Mouse (Mus musculus) retina, adult 2 months (tissue): ENCODE measurements around the gene Cep41.

Experiments used
- DNase-seq: peaks from one replicate; pipeline ENCODE4 v3.0.0-alpha.2; 2012; ENCODE audit warnings: low read depth, low spot score

Cep41 gene

DNA sequence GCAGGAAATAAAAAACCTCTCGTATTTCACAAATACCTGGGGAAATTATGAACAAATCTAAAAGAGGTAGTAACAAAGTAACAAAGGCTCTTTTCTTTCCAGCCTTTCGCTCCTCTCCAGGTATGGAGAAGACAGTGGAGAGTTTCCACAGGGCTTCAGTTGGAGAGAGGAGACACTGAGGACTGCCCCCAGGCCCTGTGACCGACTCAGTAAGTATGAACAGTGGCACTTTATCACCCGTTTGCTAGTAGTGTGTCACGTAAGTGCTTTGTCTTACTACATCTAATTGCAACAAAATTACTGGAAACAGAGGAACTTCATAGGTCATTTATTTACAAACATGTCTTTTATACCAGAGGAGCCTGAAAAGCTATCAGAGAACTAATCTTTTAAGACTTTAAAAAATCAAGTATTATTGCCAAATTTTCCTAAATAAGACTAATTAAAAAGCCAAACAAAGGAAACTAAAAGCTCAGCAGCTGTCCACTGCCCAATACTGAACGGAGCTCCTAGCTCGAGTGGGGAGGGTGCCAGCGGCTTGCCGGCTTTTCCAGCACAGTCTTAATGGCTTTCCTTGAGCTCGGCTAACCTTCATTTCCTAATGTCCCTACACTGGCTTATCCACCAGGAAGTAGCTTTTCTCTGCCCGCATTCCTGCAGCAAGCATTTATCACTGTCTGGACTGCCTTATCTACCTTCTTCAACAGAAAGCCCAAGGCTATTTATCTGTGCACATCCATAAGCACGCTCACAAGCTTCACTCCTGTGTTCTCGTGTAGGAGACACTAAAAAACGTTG, 19.6 kb downstream of the Cep41 start:
- DNase-seq: no peak

DNA sequence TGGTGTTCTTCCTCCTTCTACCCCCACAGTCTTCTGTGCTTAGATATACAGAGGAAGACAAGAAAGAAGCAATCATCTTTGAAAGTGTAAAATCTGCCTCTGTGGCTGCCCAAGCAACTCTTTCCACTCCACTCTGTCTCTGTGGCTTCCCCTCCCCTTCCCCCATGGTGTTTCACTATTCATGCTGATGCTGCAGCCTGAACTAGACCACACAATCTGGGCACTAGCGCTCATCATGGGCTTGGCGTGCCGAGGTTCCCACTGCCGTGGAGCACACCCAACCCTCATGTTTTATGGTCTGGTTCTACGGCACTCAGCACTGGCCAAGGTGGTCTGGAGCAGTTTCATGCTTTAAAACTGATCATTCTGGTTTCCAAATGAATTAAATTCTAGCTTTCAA, 21.9 kb downstream of the Cep41 start:
- no peak for DNase-seq

DNA sequence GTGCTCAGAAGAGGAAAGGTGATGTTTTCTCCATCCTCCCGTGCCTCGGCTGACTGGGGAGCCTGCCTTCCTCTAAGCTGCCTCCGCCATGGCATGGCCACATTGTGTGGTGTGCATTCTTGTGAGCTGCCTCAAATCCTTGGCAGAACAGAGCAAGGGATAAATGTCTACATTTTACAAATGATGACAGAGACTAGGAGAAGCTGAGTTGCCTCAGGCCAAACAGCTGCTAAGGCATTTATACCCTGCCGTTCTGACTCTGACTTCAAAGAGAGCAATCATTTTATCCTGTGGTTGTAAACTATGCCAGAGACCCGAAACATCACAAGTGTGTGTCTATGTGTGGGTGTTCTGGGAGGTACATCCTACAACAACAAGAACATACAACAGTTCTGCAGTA, 26.0 kb downstream of the Cep41 start:
- no peak for DNase-seq

DNA sequence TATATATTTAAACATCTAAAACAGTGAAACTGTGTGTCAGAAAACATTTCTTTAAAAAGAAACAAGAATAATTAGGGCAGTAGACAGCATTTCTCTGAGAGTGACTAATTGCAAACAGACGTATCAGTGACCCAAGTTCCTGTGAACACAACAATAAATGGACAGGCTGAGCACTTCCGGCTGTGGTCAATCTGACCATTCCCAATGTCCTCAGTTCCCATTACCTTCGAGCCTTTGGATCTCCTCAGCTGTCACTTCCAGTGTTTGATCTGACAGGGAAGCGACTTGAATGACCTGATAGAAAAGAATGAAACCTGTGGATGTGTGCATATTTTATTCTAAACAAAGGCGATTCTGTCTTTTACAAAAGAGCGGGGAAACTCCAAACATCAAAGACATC, 27.5 kb downstream of the Cep41 start:
- no peak for DNase-seq

DNA sequence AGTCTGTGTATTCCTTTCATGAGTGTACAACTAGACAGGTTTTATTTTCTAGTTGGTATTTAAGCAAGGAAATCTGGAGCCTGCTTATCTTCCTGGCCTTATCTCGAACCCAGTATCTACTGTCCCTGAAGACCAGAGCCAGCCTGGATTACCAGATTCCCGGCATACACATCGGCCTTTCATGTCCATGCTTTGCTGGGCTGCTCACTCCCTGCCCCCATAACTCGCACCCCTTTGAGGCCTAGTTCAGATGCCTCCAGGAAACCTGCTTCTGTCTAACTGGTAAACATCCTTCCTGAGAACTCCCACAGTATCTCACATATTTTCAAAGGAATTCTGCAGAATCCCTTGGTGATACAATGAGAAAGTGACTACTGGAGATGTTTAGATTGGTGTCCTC, 28.3 kb downstream of the Cep41 start:
- no peak for DNase-seq

DNA sequence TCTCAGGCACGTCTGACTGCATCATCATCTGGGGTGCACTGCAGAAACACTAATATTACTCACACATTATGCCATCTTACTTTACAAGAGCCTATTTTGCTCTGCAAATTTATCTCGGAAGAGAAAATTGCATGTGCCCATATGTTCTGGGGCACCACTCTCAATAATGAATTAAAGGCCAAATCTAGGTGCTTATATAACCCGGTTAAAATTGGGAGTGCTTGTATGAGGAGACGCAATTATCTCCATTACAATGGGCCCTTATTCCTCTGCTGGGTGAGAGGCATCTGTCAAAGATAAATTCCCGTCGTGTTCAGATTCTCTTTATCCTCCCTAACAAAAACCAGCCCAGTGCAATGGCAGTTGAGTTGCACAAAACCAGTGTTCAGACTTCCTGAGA, 28.8 kb downstream of the Cep41 start:
- DNase-seq: no peak

DNA sequence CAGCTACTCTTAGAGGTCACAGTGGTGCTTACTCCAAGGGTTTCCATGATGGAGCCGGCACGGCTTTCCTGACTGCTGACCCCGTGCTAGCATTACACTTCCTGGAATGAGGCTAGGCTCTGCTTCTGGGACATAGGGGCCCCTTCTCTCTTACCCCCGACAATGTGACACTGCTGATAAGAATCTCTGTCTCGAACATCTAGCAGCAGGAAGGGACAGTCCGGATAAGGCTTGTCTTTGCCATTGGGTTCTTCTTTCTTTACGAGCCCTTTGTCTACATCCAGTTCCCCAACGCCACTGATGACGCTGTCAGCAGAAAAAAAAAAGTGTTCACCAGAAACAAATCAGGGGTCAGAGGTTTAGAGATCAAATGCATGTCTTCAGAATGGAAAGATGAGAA, 34.9 kb downstream of the Cep41 start:
- DNase-seq: no peak

DNA sequence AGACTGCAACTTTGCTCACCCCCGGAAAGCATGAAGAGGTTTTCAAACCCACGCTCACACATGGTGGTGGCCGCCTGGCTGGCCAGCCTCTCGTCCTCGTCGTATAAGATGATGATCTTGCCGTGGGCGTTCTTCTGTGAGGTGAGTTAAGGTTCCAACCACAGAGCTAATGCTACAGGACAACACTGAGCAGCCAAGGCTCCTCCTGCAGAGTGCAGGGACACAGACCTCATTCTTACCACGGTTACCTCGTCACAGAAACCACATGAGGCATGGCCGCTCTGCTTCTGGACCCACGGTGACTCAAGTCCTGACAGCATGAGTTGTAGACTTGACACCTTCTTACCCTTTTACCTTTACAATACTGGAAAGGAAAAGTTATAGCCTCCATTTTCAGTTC, 36.3 kb downstream of the Cep41 start:
- DNase-seq: no peak

DNA sequence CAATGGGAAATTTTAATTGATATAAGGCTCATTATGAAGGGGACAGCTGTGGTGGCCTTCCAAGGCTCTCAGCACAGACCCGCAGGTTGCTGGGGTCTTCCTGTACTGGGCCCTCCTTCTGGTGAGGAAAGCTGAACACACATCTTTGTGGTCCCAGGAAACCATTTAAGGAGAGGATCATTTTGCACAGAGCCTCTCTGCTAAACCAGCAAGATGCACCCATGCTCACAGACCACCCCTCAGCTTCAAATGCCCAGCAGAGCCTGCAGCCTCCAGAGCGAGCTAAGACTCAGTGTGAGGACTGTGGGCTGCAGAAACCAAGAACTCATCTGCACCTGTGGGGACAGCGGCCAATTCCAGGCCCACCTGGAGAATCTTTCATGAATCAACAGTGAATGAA, 38.6 kb downstream of the Cep41 start:
- DNase-seq: no peak

DNA sequence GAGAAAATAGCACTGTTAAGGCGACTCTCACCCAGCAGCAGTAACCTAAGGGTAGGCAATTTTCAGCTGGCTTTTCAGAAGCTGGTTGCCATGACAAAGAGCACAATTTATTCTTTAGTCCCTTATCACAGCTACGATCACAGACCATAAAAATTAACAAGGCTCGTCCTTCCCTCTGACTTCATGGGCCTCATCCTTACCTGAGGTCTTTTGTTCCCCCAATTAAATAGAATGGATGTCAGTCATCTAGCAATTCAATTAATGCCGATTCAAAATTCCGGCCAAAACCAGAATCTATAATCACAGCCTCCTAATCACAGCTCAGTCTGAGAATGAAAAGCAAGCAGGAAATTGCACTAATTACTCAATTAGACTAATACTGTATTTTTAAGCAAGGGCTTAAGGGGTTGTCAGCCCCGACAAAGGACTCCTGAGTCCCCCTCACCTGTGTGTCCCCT, 39.1 kb downstream of the Cep41 start:
- no peak for DNase-seq

DNA sequence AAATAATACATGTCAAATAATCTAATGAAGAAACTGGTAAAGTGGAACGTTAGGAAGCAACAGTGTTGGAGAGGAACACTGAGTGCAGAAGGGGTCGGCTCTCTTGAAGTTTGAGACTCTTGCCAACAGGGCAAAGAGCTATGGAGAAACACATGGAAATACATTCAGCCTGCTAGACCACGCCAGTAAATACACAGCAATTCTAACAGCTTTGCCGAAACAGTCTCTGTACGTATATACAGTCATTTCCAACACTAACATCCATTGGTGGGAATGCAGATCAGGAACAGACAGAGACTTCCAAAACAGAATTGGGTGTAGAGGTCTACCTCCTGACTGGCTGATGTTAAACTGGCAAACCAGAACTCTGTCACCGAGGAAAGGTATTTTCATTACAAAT, 40.0 kb downstream of the Cep41 start:
- no peak for DNase-seq

DNA sequence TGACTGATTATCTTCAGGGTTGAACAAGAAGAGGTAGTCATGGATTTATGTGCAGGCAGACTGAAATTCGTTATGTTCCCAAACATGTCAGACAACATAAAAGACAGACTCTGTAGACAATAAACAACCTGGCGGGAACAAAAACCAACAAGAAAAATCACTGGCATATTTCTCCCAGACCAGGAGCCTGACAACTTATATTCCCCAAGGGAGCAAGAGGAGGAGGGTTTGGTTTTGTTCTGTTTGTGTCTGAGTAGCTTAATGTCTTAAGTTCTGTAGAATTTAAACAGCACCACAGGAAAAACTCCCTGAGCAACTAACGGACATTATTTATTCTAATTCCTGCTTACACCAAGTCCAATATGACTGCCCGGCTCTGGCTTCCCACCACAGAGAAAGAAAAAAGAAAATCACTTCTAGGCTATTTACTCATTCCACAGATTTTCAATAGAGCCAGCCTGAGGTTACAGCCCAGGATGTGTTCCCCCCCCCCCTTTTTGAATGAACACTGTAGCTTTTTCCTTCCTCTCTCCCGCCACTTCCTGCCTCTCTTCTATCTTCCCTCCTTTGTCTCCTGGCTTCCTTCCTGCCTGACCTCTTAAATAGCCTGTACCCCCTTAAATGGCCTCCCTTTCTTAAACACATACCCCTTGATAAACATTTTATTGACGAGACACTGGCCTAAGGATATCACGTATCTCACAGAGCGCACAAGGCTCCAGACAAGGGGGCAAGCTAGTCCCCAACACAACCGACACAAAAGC, 40.9 kb downstream of the Cep41 start:
- DNase-seq: no peak

DNA sequence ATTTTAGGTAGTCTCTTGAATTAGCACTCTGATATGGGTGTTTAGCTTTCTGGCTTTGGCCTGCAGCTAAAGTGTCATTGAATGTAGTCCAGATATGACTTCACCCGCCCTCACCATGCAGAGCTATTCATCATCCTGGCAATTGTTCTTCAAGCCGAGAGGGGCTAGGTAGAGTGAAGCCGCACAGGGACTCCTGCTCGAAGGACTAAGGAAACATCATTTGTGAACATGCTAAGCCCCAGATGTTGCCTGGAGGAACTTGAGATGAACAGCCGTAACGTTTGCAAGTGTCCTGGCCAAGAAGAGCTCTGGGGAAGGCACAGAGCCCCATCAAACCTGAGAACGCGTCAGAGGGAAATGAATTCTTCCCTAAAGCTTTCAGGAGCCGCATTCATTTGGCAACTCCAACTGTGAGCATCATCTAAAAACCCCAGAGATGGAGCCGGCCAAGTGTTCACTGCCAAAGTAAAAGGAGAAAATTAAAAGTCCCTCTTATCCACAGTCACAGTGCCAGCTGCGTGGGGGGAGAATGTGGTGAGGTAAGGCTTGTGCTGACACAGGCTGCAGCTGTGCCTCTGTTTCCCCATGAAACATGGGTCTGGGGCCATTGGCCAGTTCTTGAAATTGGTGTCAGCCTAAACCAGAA, 43.8 kb downstream of the Cep41 start:
- DNase-seq: no peak

DNA sequence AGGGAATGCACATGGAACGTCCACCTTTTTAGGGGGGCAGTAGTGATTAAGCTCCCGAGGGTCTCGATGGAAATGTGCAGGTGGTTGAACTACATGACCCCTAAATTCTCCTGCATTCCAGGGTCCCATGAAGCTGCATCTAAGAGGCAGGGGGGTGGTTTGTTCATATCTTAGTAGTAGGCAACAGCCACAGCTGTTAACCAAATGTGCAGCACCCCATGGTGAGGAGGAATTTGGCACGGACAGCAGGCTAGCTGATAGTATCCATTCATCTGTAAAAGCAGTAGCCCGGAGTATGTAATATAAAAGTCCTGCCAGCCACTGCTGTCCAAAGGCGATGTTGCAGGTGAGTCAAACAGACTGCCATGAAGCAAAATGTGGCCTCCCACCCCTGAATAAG, 48.2 kb downstream of the Cep41 start:
- no peak for DNase-seq

DNA sequence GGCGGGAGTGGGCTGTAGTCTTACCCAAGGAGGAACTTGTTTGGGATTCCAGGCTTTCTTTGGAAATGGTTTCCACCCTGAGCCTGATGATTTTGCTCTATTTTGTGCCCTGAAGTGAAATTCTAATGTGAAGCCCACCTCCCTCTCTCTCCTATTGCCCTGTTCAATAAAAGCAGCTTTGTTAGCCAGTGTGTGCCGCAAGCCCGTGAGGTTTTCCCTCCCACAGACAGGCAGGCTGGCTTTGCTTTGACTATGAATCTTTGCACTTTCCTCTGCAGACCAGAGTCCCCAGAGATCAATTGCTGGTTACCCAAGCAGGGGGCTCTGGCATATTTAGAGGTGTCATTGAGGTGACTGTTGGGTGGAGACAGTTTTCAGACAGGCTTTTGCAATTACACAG, 49.1 kb downstream of the Cep41 start:
- no peak for DNase-seq

DNA sequence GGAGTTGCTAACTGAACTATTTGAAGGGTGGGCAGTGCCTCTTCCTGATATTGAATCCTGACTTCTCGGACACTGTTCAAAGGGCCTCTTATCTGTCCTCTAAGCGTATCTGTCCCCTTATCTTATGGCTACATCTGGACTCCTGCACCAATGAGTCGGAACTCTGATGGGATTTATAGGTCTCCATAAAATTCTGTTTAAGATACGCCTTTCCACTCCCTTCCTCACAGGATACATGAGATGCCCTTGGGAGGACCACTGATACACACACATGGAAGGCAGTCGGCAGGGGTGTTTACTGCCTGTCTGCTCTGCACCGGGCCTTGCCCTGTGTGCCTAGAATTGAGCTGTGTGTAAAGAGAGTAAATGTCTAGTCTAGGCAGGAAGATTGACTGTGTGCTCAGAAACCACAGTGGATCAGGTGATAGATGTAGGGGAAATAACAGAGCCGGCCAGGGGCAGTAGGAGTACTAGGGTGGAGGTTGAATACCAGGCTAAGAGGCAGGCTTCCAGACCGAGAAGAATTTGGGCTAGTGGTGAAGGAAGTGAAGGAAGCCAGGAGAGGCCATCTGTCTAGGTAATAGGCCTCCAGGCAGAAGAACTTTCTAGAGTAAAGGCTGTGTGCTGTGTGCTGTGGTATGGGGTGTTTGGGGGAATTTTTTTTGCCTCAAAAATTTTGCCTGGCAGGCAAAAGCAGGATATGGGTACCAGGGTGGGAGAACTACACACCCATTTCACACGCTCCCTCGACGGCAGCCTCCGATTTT, 49.7 kb downstream of the Cep41 start:
- no peak for DNase-seq

DNA sequence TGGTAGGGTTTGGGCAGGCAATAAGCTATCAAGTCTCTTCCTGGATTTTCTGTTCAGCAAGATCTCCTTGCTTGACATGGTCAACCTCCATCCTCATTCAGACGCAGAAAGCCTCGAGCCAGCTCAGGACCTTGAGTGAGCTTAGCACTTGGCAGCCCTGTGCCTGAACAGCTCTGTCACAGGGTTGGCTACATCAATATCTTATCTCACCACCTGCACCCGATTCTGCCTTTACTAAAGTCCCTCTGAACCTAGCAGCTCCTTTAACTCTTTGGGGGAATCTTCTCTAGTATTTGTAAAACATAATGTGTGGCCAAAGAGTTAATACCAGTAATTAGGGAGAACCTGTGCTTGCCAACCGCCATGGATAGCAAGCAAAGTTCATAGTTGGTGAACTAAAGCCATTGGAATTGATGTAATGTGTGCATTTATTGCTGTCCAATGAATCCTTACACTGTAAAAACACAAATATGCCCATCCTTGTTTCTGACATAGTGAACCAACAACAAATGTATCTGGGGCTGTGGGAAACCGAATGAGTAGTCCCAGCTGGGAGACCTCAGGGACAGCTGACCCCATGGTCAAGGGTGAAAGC, 54.8 kb downstream of the Cep41 start, which contains the start of gene Cpa1:
TSS of gene Cpa1 (plus strand) at position 545 of the 595 bp plus-strand sequence.
- DNase-seq: no peak

DNA sequence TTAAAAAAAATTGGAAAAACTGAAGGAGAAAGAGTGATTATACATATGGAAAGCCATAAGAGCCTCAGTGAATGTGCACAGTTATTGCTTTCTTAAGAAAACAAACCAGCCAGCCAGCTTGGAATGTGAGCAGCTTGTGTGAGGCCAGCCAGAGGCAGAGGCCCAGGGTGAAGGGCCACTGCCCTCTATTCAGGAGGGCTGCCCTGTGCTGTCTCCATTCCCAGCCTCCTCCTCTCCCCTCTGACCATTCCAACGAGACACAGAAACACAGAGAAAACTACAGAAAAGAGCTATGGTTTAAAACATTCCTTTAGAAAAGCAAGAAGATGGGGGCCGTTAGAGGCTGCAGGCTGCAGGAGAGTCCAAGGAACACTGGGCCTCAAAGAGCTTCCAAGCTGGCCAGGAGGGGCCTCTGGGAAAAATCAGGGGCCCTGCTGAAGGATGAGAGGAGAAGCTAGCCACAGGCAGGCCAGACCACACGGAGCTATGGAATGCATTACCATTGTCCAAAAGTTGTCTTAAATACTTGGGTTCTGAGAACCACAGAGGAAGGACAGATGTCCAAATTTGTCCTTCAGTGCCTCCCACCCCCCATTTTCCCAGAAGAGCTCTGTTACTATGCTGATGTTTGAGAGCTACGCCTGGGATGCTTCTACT, 57.2 kb downstream of the Cep41 start:
- DNase-seq: no peak

DNA sequence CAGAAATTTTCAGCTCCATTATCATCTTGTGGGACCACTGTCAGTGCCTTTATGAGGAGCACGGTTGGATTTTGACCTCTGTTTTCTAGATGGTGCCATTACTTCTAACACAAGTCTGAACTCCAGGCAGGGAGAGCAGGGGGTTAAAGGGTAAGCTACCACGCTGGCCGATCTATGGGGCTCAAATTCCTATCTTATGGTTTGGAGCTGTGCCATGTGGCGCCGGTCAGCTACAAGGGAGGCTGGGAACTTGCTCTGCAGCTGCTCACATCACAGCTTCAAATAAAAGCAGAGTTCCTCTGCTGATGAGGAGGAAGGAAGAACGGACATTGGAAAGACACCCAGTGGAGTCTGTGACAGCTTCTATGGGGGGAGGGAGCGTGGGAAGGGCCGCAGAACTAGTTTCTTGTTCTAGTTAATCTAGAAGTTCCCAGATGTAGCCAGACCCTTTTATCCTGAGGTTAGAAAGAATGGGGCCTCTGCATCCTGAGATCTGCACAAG, 58.1 kb downstream of the Cep41 start:
- DNase-seq: no peak

DNA sequence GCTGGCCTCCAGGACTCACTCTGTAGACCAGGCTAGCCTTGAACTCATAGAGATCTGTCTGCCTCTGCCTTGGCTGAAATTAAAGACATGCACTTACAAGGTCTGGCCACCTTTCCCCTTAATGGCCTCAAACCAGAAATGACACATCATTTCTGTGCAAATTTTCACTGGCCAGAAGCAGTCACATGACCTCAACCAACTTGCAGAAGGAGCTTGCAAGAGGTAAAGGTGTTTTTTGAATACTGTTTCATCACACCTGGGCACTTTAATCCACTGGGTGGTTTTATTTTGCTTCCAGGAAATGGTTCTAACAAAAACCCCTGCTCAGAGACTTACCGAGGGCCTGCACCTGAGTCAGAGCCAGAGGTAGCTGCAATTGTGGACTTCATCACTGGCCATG, 63.6 kb downstream of the Cep41 start:
- DNase-seq: no peak

DNA sequence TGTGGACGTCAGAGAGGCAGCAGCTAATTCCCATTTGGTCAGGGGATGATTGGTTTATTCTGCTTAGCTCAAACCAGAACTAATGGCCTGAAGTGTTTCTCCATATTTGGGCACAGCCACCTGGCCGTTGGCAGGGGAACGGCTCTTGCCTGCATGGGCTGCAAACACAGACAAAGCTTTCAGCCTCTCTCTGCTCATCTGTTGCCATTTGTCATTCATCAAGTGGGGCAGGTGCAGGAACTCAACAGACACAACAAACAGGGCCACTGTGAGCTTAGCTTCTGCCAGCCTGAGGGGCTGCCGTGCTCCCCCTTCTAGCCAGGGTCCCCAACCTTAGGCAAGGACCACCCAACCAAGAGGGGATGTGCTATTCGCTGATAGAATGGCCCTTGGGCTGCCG, 65.4 kb downstream of the Cep41 start:
- no peak for DNase-seq
